Comparison of ENCODE assay signal across 30 mouse cellular contexts in the genomic region with DNA sequence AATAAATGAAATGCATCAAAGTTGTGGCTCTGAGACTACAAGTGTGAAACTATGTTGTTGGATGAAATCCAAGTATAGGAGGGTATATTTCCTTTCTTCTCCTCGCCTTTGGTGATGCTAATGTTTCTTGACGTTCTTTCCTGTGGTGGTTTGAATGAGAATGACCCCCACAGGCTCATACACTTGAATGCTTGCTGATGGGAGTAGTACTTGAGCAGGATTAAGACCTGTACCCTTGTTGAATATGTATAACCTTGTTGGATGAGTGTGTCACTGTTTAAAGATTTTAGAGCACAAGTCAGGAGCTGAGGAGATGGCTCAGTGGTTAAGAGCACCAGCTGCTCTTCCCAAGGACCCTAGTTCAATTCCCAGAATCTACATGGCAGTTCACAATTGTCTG.
"Had no signal": no experiment of that assay in that cellular context is flagged by ENCODE, and none has a peak within 500 bp of the region (broad histone marks: within the 10 kb centered on the region; RNA-seq: fewer than 3 reads in every experiment).

No protein-coding gene starts in this region.

- ATAC-seq: liver, embryonic 12.5 days; liver, postnatal 0 days; lung, postnatal 0 days; midbrain, embryonic 13.5 days; midbrain, embryonic 15.5 days had no signal

- H3K9ac ChIP-seq: limb, embryonic 12.5 days; limb, embryonic 13.5 days; limb, embryonic 15.5 days; liver, embryonic 12.5 days; liver, embryonic 13.5 days; liver, embryonic 14.5 days; liver, embryonic 15.5 days; liver, postnatal 0 days; lung, embryonic 14.5 days; lung, embryonic 15.5 days; midbrain, embryonic 12.5 days; midbrain, embryonic 13.5 days; midbrain, embryonic 15.5 days had no signal

- H3K9me3 ChIP-seq: limb, embryonic 10.5 days; limb, embryonic 12.5 days; limb, embryonic 13.5 days; limb, embryonic 15.5 days; liver, embryonic 12.5 days; liver, embryonic 13.5 days; liver, embryonic 15.5 days; lung, embryonic 15.5 days; megakaryocyte, embryonic 14.5 days; midbrain, embryonic 10.5 days; midbrain, embryonic 12.5 days; midbrain, embryonic 13.5 days; midbrain, embryonic 15.5 days had no signal

- DNase-seq: left cerebral cortex, postnatal 4 days; liver; liver, embryonic 13.5 days; liver, postnatal 0 days; lung, adult 18-20 months; lung, adult 2 months; lung, embryonic 14.5 days; lung, postnatal 10 days; lung, postnatal 14 days; lung, postnatal 36 days; lung, postnatal 4 days; midbrain, embryonic 14.5 days had no signal

- H3K27me3 ChIP-seq: limb, embryonic 12.5 days; limb, embryonic 13.5 days; limb, embryonic 15.5 days; lung, embryonic 15.5 days; midbrain, embryonic 15.5 days had no signal

- H3K36me3 ChIP-seq: limb, embryonic 10.5 days; limb, embryonic 12.5 days; limb, embryonic 13.5 days; limb, embryonic 15.5 days; liver, embryonic 12.5 days; liver, embryonic 13.5 days; liver, embryonic 15.5 days; lung, embryonic 15.5 days; midbrain, embryonic 10.5 days; midbrain, embryonic 12.5 days; midbrain, embryonic 13.5 days; midbrain, embryonic 15.5 days had no signal

- H3K4me2 ChIP-seq: limb, embryonic 12.5 days; limb, embryonic 13.5 days; limb, embryonic 15.5 days; liver, embryonic 11.5 days; liver, embryonic 12.5 days; liver, embryonic 13.5 days; liver, embryonic 15.5 days; lung, embryonic 14.5 days; lung, embryonic 15.5 days; midbrain, embryonic 12.5 days; midbrain, embryonic 13.5 days; midbrain, embryonic 15.5 days had no signal

- H3K4me1 ChIP-seq: limb, embryonic 10.5 days; limb, embryonic 12.5 days; limb, embryonic 13.5 days; limb, embryonic 15.5 days; liver, embryonic 12.5 days; liver, embryonic 13.5 days; liver, embryonic 15.5 days; lung, embryonic 15.5 days; megakaryocyte, embryonic 14.5 days; midbrain, embryonic 10.5 days; midbrain, embryonic 12.5 days; midbrain, embryonic 13.5 days; midbrain, embryonic 15.5 days had no signal

- H3K27ac ChIP-seq: left cerebral cortex, adult 2 months; limb, embryonic 10.5 days; limb, embryonic 12.5 days; limb, embryonic 13.5 days; limb, embryonic 15.5 days; liver, embryonic 12.5 days; liver, embryonic 13.5 days; liver, embryonic 14.5 days; liver, embryonic 15.5 days; lung, embryonic 15.5 days; macrophage; midbrain, embryonic 10.5 days; midbrain, embryonic 12.5 days; midbrain, embryonic 13.5 days; midbrain, embryonic 15.5 days had no signal

- H3K4me3 ChIP-seq: left cerebral cortex, adult 2 months; limb, embryonic 10.5 days; limb, embryonic 12.5 days; limb, embryonic 13.5 days; limb, embryonic 15.5 days; liver, embryonic 12.5 days; liver, embryonic 13.5 days; liver, embryonic 15.5 days; lung, embryonic 15.5 days; megakaryocyte, embryonic 14.5 days; midbrain, embryonic 10.5 days; midbrain, embryonic 12.5 days; midbrain, embryonic 13.5 days; midbrain, embryonic 15.5 days; myocyte had no signal
